Mouse (Mus musculus) limb, embryonic 14.5 days (tissue): ENCODE data around the gene Tuba3b. TPM values are rescaled to one million over a fixed set of nuclear protein-coding genes. Genes with fewer than 3 reads are reported as not detected.

ENCODE experiments used
- ATAC-seq: fragments of 200-750 bp; cut with Nextera tagmentation; 2 replicates; pipeline ENCODE4 v1.8.0; 2017; ENCODE audit warnings: low read depth, moderate number of reproducible peaks, moderate TSS enrichment; ENCODE audit not compliant: low FRiP score
- DNase-seq: peaks from one replicate; pipeline ENCODE4 v3.0.0-alpha.2; 2015; ENCODE audit warnings: low spot score
- H3K27ac ChIP-seq: fragments of 300-500 bp; sonication (generic); replicated peaks from 2 replicates; pipeline ENCODE4 v1.5.1; 2014; ENCODE audit warnings: low read depth, mild to moderate bottlenecking, low read length, moderate library complexity, mixed read lengths
- H3K27me3 ChIP-seq: fragments of 300-500 bp; sonication (generic); 2 replicates; pipeline ENCODE4 v1.6.1; 2014; ENCODE audit warnings: low read length, mixed read lengths; ENCODE audit not compliant: control insufficient read depth, insufficient read depth
- H3K36me3 ChIP-seq: fragments of 300-500 bp; sonication (generic); 2 replicates; pipeline ENCODE4 v1.6.1; 2014; ENCODE audit warnings: mild to moderate bottlenecking, low read length, moderate library complexity, mixed read lengths; ENCODE audit not compliant: control insufficient read depth, insufficient read depth
- H3K4me1 ChIP-seq: fragments of 300-500 bp; sonication (generic); 2 replicates; pipeline ENCODE4 v1.6.1; 2014; ENCODE audit warnings: antibody characterized with exemption, low read length, mixed read lengths; ENCODE audit not compliant: control insufficient read depth, insufficient read depth
- H3K4me2 ChIP-seq: fragments of 300-500 bp; sonication (generic); replicated peaks from 2 replicates; pipeline ENCODE4 v1.6.1; 2014; ENCODE audit warnings: low read depth, mild to moderate bottlenecking, low read length, moderate library complexity; ENCODE audit not compliant: severe bottlenecking
- H3K4me3 ChIP-seq: fragments of 300-500 bp; sonication (generic); replicated peaks from 2 replicates; pipeline ENCODE4 v1.5.1; 2014; ENCODE audit warnings: low read length
- H3K9ac ChIP-seq: fragments of 300-500 bp; sonication (generic); 2 replicates; pipeline ENCODE4 v1.6.1; 2014; ENCODE audit warnings: mild to moderate bottlenecking, low read depth, low read length, moderate library complexity; ENCODE audit not compliant: severe bottlenecking
- H3K9me3 ChIP-seq: fragments of 300-500 bp; sonication (generic); 2 replicates; pipeline ENCODE4 v1.6.1; 2016; ENCODE audit warnings: low read length; ENCODE audit not compliant: control insufficient read depth
- POLR2A ChIP-seq: fragments of 200-500 bp; IDR thresholded peaks from 2 replicates; pipeline ENCODE4 v1.8.0; 2012; ENCODE audit warnings: inconsistent platforms, mild to moderate bottlenecking, moderate library complexity, borderline replicate concordance; ENCODE audit not compliant: insufficient read depth, insufficient read length; ENCODE audit errors: extremely low read depth
- WGBS: fragments of 180-500 bp; shearing (Covaris S2); extraction: QIAGEN DNeasy Blood & Tissue Kit; methylation state at CpG from one replicate; pipeline ENCODE4 v1.1.7; 2014; 5-methylcytosine and 5-hydroxymethylcytosine counted together
- polyA plus RNA-seq, 2 experiments: library from polyadenylated mRNA; depleted of rRNA in 1 of 2; stranded (reverse) in 1 of 2; unstranded in 1 of 2; fragments of >200 nt; fragmentation: Nextera tagmentation in 1 of 2; extraction: Ambion mirVana in 1 of 2; gene quantifications; 2 replicates each; pipeline versions ENCODE4 v1.2.1 to v1.2.3; 2012 to 2014

The Tuba3b gene
- polyA plus RNA-seq, 2 experiments: not detected

- Histone ChIP-seq H3K9me3 (no peaks in the 10 kb centered on the region), H3K36me3 (no peaks in the 10 kb centered on the region), H3K4me2 (no peak overlapping the region), H3K27ac (no peak overlapping the region), H3K4me1 (peaks cover 32% of the 10 kb centered on the region), H3K4me3 (no peak overlapping the region), H3K27me3 (no peaks in the 10 kb centered on the region), H3K9ac (no peak overlapping the region)
- 63% methylated on average over 4 of the region's 4 CpGs for WGBS
- no peak for TF ChIP-seq POLR2A
- ATAC-seq (no peak), DNase-seq (no peak)
Measured at GRCm38 (mm10) chr6:145595905-145596304, 19.7 kb upstream of the Tuba3b start.

GRCm38 (mm10) chr6:145598794-145599555 is 16.6 kb upstream of the Tuba3b start:
- no peak for ATAC-seq
- TF ChIP-seq POLR2A: no peak
- Histone ChIP-seq H3K4me3 (no peak overlapping the region), H3K27ac (no peak overlapping the region), H3K9me3 (no peaks in the 10 kb centered on the region), H3K36me3 (no peaks in the 10 kb centered on the region), H3K4me1 (peaks cover 17% of the 10 kb centered on the region), H3K4me2 (no peak overlapping the region), H3K27me3 (no peaks in the 10 kb centered on the region), H3K9ac (no peak overlapping the region)
- no peak for DNase-seq
- 51% methylated on average over 11 of the region's 11 CpGs for WGBS

- 36% methylated on average over 2 of the region's 2 CpGs for WGBS
- Histone ChIP-seq H3K27ac (no peak overlapping the region), H3K4me2 (no peak overlapping the region), H3K27me3 (no peaks in the 10 kb centered on the region), H3K36me3 (no peaks in the 10 kb centered on the region), H3K9ac (no peak overlapping the region), H3K9me3 (no peaks in the 10 kb centered on the region), H3K4me1 (peaks cover 26% of the 10 kb centered on the region), H3K4me3 (no peak overlapping the region)
- TF ChIP-seq POLR2A: no peak
- DNase-seq (no peak), ATAC-seq (no peak)
Measured at GRCm38 (mm10) chr6:145604126-145604525, 11.4 kb upstream of the Tuba3b start.

- WGBS: 25% methylated on average over 4 of the region's 4 CpGs
- peaks cover 26% of the 10 kb centered on the region for H3K4me1 ChIP-seq
- no peak for TF ChIP-seq POLR2A
- H3K4me2 ChIP-seq: no peak overlapping the region
- no peaks in the 10 kb centered on the region for H3K27me3 ChIP-seq
- DNase-seq: no peak
- no peak overlapping the region for H3K4me3 ChIP-seq
- H3K27ac ChIP-seq: no peak overlapping the region
- H3K9ac ChIP-seq: no peak overlapping the region
- no peak for ATAC-seq
- H3K9me3 ChIP-seq: no peaks in the 10 kb centered on the region
- no peaks in the 10 kb centered on the region for H3K36me3 ChIP-seq
Measured at GRCm38 (mm10) chr6:145604648-145605047, 10.9 kb upstream of the Tuba3b start.

GRCm38 (mm10) chr6:145605203-145605602 is 10.4 kb upstream of the Tuba3b start:
- H3K4me1 ChIP-seq: peaks cover 26% of the 10 kb centered on the region
- peak; percentile 59; the same call in 1 of the 2 replicates for ATAC-seq
- H3K4me3 ChIP-seq: no peak overlapping the region
- peak; percentile 48 for DNase-seq
- no peaks in the 10 kb centered on the region for H3K27me3 ChIP-seq
- TF ChIP-seq POLR2A: no peak
- no peaks in the 10 kb centered on the region for H3K9me3 ChIP-seq
- H3K4me2 ChIP-seq: no peak overlapping the region
- no peaks in the 10 kb centered on the region for H3K36me3 ChIP-seq
- no peak overlapping the region for H3K27ac ChIP-seq
- WGBS: 9% methylated on average over 3 of the region's 3 CpGs
- H3K9ac ChIP-seq: no peak overlapping the region
